Mouse (Mus musculus): Measurements from ENCODE around the gene Nid1.
A peak's percentile ranks its signal among the peaks of the same experiment; 100 is the strongest.
"Not testable (repeated sequence)": the region's sequence is repeated elsewhere in the genome, so short reads cannot be mapped to it uniquely, and the experiment has no call there.

The Nid1 gene

DNA sequence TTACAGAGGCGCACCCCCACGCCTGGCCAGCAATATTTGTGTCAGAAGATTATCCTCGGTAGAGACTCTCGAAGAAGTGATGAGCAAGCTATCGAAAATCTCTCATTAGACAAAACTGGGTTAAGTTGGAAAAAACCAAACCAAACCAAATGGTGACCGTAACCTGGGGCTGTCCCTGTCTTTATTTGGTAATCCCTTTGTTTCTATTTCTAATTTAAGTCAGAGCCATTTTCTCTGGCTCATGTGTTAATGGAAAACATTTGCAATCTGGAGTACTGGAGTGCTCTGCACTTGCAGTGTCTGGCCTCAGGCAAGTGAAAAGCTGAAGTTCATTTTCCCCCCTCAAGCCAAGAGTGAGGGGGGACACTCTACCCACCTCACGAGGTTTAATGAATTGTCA lies 16.9 kb downstream of the Nid1 start:
- DNase-seq (ENCODE audit: low spot score) = not testable (repeated sequence)

DNA sequence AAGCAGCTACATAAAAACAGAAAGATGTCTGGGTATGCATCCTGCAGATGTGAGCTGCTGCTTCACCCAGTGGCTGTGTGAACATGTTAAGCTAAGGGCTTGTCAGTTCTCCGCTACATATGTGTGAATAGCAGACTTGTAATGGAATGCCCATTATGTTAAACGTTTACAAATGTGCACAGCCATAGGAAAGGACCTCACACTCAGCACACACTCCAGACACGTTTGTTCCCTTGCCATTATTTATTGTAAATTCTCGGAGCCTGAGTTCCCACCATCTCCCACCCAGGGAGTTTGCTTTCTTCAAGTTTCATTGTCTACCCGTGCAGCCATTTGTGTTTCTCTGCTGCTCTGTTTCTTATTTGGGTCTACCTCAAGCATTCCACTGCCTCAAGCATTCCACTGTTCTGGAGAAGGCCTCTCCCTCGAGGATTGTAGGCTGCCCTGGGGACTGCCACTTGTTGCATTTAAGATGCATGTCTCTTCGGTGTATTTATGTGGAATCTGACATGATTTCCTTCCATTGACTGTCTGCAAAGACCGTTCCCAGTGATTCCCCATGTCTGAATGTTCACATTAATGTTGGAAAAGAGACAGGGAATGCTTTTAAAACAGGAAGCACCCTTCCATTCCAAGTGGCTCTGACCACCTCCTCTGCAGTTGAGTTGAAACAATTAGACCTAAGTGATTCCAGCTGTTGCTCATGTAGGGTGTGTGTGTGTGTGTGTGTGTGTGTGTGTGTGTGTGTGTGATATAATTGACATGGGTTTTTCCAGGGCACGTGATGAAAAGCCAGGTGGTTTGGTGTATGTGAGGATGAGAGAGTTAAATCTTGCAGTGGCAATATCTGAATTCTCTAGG lies 18.5 kb downstream of the Nid1 start:
- DNase-seq (ENCODE audit: low spot score) = not testable (repeated sequence)

DNA sequence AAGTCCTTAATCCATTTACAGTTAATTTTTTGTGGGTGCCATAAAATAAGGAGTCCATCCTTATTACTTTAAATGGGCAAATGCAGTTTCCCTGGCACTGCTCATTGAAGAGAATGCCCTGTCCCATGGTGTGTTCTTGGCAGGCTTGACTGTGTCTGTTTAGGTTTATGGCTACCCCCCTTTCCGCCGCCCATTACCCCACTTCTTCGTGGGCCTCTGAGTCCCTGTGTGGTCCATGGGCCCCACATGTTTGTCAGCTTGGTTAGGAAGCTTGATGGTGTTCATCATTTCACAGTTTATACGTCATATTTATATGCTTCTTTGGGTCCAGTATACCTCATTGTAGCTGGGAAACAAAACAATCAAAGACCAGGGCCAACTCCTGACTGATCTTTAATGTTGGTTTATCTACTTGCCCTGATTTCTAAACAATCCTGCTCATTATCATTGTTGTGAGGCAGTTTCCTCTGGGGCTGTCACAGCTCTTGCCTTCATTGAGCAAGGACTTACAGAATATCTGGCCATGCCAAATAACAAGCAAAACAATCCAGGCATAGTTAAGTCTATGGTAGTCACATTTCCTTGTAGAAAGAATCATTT lies 20.9 kb downstream of the Nid1 start:
- no peak for DNase-seq (ENCODE audit: low spot score)

DNA sequence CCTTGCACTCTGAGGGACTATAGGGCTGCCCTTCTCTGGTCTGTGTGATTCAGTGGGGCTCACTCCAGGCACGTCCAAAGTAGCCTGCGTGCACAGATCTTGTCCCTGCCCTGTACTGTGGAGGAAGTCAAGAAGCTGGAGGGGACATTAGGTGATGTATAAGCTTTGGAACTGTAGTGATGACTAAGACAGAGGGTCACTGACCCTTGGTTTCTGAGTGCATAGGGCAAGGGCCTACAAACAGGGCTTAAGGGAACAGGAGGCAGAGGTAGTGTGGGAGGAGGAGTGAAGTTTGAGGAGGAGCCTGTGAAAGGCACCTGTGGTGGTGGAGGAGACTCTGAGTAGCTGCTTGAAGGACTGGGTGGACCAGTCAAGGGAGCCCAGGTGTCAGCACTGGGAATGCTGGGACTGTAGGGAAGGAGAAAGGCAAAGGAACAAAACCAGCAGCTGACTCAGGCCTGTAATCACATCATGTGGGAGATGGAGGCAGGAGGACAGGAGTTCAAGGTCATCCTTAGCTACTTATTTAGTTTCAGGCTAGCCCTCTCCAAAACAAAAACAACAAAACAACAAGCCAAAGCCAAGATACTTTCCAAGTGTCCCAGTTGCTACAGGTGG lies 23.3 kb downstream of the Nid1 start:
- no peak for DNase-seq (ENCODE audit: low spot score)

DNA sequence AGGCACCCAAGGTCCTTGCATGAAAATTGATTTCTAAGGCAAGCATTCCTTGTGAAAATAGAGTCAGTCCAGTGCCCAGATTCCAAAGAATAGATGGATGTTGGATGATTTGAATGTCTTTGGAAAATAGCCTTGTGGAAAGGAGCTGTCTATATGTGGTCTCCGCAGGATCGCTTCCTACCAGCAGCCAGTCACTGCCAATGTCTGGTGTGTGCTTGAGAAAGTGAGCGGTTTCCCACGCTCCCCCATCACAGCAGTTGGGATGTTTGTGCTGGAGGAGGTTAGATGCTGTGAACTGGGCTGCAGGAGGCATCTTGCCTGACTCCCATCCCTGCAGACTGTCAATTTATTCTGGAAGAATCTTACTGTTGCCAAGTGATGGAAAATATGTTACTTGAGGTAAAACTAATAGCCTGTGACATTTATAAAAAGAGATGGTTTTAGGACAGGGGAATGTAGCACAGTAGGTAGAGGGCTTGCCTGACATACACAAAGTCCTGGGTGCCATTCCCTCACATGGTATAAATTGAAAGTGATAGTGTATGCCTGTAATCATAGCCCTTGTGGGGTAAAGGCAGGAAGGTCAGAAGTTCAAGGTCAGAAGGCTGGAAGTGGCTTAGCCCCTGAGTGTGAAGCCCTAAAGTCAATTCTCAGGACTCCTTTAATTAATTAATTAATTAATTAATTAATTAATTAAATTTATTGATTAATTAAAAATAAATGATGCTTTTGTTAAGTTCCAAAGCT lies 24.3 kb downstream of the Nid1 start:
- DNase-seq (ENCODE audit: low spot score) = no peak

DNA sequence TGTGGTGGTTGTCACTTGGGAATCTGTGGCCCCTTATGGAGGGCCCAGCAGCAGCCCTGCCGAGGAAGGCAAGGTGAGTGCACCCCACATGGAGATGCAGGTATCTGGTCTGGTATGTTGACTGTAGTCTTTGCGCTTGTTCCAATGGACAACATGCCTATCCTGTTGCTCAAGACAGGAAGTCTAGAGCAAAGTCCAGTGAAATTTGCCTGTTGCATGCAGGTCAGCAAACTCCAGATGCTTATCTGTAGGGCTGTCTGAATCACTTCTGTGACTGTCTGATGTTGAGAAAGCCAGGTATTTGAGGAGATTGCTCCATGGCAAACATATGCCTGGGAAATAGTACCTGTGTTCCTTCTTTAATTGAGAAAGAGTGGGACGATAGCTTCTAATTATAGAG lies 26.6 kb downstream of the Nid1 start:
- DNase-seq (ENCODE audit: low spot score) = no peak

DNA sequence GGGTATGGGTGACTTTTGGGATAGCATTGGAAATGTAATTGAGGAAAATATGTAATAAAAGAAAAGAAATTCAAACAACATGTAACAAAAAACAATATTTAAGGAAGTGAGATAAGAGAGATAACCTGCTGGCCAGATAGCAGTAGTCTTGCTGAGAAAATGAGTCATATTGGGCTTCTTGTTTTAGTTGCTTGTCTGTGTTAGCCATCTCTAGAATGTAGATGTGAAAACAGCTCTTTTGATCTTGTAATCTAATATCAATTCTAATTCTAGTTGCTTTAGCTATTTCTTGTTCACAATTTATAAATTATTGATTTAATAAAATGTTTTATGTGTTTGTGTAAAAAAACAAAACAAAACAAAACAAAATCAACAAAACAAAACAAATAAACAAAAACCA lies 29.9 kb downstream of the Nid1 start:
- DNase-seq (ENCODE audit: low spot score) = not testable (repeated sequence)

DNA sequence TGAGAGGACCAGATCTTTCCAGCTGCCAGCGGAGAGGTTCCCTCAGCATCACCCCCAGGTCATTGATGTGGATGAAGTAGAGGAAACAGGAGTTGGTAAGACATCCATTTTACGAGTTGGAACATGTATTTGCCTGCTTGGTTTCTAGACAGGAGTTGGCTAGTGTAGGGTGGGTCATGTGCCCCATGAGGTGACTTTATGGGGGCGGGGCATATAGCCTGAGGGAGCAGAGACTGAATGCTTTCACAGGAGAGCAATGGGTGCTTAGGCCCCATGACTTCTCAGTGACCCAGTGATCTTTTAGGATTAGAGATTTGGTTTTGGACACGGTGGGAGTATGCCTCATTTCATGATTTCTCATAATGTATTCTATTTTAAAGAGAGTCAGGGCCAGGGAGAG lies 31.2 kb downstream of the Nid1 start:
- DNase-seq (ENCODE audit: low spot score) = no peak

DNA sequence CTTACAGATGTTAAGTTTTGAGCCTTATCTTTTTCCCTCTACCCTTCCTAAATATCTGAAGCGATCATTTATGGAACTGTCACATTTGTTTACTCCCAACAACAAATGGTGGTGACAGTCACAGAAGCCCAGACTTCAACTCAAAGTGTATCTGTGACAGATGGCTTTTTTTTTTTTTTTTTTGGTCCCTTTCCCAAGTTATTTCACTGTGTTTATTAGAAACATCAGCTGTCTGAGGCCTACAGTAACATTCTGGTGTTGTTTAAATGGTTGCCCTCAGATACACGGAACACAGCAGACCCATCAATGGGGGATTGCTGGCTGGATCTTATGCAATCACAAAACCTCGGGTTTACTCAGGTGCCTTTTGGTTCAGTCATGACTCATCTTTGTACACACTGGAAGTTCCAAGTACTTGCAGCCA lies 34.0 kb downstream of the Nid1 start:
- DNase-seq (ENCODE audit: low spot score) = no peak

DNA sequence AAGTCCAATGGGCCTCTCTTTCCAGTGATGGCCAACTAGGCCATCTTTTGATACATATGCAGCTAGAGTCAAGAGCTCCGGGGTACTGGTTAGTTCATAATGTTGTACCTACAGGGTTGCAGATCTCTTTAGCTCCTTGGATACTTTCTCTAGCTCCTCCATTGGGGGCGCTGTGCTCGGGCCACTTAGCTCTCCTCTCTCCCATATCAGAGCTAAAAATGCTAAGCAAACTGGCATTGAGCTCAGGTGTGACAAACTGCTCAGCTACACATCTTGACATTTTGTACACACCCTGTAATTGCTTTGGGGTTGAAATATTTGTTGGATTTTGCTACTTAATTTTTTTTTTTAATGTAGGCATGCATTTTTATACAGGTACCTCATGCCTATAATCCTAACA lies 37.1 kb downstream of the Nid1 start:
- DNase-seq (ENCODE audit: low spot score) = not testable (repeated sequence)

DNA sequence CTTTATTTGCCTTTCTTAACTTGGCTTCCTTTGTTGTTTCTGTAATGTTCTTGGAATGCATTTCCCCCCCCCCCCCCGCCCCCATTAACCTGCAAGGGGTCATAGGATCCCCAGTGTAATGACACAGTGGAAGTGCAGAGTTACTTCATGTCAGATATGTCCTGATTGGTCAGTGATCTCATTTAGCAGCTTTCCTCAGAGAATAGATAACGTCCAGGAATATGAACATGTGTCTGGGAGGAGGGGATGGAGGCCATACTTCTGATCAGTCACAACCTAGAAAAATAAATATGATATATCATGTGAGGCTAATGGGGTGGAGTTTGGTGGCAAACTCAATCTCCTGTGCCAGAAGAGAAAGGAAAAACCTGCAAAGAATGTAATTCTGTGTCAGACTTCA lies 37.6 kb downstream of the Nid1 start:
- DNase-seq (ENCODE audit: low spot score) = no peak

DNA sequence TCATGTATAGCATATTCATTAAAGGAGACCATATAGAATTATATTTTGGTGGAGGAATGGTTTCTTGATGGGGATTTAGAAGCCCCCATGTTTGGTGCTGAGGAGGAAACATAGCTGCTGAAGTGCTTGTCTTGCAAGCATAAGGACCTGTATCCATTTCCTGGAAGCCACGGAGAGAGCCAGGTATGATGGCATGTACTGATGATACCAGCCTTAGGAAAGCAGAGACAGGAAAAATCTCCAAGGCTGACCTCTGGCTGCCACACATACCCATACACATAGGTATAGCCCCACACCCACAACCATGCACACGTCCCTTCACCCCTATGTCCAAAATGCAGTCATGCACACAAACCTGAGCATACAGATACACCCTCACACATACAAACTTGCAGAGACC lies 39.2 kb downstream of the Nid1 start:
- DNase-seq (ENCODE audit: low spot score) = no peak

DNA sequence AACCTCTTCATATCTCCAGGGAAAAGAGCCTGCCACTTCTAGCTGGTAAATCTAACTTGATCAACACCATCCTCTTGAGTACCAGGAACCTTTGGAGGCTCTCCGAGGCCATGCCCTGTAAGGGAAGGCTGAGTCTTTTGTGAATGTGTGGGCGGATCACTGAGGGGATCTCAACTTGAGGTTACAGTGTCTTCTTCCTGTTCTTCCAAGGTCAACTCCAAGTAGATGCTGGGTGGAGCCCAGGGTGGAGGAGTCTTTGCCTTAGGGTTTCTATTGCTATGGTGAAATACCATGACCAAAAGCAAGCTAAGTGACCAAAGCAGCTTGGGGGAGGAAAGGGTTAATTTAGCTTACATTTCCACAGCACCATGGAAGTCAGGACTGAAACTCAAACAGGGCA lies 39.7 kb downstream of the Nid1 start:
- no peak for DNase-seq (ENCODE audit: low spot score)

DNA sequence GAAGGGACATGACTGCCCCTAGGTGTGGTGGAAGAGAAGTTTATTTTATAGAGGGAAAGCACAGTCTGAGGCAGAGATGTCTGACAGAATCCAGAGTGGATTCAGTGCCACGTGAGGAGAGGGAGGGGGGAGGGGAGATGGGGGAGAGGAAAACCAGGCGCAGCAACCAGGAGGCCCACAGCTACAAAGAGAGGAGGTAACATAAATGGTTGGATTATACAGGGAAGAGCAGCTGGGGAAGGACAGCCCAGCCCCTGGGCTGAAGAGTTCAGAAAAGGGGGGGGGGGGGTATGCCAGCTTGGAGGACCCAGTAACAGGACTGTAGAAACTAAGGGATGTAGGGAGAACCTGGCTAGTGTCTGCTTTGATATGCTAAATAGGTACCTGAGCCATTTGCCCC lies 42.6 kb downstream of the Nid1 start:
- DNase-seq (ENCODE audit: low spot score) = no peak

DNA sequence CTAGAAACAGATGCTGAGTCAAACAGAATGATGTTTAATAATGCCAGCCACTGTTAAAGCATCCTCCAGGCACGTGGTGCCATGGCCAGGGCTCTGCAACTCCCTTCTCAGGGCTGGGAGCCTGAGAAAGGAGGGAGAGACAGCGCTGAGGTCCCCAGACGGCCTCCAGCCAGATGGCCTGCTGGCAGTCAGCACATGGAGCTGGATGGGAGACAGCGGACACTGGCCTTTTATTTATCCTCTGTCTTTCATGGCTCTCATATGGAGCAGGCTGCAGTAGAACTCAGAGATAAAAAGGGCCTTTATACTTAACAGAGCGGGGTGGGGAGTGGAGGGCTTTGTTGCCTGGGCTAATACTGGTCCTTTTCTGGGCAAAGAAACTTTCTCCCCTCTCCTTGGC lies 43.7 kb downstream of the Nid1 start:
- DNase-seq (ENCODE audit: low spot score) = peak; percentile 58

DNA sequence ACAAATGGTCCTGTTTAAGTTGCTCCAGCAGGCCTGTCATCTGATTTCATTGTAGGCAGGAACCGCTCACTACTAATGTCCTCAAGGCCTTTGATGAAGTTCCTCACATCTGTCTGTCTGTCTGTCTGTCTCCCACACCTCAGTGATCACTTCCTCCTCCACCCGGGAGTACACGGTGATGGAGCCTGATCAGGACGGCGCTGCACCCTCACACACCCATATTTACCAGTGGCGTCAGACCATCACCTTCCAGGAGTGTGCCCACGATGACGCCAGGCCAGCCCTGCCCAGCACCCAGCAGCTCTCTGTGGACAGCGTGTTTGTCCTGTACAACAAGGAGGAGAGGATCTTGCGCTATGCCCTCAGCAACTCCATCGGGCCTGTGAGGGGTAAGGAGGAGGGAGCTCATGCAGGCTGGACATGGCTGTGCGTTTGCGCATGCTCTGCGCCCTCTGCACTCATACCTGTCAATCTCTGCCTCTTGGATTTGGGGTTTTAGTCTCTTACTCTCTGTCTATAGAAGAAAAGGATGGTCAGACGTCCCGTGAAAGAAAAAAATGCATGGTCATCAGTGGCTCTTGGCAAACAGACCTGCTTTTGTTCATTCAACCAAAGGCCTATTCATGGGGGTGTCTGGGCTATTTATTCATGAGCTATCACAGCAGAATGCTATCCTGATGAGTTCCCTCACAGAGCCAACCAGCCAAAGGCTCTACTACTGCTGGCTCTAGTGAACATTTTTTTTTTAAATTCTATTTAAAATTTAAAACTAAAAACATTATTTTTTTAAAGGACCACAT lies 44.7 kb downstream of the Nid1 start:
- no peak for DNase-seq (ENCODE audit: low spot score)

DNA sequence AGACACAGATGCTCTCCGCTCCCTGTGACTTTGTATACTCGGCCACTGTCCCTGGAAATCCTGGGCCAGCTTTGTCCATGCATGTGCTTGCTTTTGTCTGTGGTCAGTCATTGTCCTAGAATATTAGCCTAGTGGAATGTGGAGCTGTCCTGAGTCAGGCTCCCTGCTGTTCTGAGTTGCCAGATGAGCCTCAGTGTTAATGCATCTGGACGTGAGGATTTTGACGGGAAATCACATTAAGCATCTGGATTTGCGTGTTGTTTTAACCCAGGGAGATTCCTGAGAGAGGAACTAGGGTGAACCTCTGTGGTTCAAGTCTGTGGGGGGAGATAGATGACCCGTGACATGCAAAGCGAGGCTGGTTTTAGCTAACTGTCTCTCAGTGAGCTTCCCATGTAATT lies 47.0 kb downstream of the Nid1 start:
- DNase-seq (ENCODE audit: low spot score) = no peak

DNA sequence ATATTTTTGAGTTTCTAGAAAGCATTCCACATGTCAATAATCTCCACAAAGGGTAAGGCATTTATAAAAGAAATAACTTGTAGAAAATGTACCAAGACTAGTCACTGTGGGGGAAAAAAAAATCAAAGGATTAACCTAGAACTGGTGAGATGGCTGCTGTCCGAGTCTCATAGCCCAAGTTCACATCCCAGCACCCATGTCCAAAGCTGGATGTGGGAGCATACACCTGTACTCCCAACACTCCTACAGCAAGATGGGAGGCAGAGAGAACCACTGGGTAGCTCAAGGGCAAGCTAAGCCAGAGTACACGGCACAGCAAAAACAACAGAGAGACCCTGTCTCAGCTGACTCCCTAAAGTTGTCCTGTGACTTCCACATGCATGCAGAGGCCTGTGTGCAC lies 47.5 kb downstream of the Nid1 start:
- no peak for DNase-seq (ENCODE audit: low spot score)

DNA sequence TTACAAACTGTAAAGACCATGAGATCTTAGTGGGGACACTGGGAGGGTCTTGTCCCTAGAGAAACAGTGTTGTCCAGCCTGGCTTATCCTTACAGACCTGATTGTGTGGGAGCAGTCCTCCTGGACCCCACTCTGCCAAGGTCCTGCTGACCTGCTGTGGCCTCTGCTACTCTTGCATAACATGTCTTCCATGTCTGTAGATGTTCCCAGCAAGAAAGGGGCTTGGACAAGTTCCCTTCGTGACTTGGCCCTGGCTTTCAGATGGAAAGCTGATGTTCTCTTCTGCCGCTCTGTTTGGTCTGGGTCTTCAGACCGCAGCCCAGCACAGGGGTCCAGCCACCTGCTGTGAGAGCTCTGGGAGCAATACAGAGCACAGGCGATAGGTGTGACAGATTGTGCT lies 48.3 kb downstream of the Nid1 start:
- no peak for DNase-seq (ENCODE audit: low spot score)

DNA sequence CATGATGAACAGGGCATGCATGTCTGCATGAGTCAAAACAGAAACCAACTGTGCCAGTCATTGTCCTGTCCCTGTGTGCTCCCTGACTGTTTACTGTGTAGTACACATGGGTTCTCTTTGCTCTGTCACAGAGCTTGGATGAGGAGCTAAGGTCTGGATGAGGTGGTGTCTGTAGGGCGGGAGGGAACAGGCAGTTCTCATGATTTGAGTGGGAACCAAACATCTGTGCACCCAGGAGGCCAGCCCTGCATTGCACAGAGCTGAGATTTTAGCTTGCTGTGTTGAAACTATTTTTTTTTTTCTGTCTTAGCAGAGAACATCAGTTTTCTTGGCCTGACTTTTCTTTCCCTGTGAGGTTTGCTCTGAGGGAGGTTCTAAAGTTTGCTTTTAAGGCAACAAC lies 50.5 kb downstream of the Nid1 start:
- no peak for DNase-seq (ENCODE audit: low spot score)

DNA sequence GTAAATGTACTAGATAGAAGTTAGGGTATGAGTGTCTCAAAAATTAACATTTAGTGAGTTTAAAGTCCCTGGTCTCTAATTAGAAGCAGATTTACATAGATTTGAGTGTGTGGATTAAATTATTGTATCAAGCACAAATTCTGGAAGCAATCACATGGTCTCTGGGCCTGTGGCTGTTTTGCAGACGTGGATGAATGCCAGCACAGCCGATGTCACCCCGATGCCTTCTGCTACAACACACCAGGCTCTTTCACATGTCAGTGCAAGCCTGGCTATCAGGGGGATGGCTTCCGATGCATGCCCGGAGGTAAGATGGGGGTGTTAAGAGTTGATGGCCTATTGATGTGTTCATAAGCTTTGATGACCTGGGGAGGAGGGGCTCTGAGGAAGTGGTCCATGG lies 52.5 kb downstream of the Nid1 start:
- no peak for DNase-seq (ENCODE audit: low spot score)

DNA sequence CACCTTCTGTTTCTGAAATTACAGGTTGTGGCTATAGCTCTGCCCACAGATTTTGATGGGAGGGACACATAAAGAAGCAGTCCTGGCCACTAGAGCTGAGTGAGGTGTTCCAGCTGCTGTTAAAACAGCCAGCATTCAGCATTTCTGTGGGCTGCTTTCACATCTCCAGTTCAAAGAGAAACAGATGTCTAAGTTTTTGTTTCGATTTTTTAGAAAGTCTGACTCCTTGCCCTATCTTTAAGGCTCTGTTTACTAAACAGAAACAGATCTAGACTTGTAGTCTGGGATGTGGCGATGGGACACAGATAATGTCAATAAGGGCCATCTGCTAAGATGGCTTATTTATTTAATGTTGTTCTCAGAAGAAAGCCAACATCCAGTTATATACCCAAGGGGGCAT lies 54.8 kb downstream of the Nid1 start:
- no peak for DNase-seq (ENCODE audit: low spot score)
